8 mouse cellular contexts compared by ENCODE assay signal in genomic region chr11:58954420-58955142, GRCm38 (mm10). TPM values are rescaled to one million over a fixed set of nuclear protein-coding genes. Genes with fewer than 3 reads are reported as not detected.
DNase-seq lines count a peak whose midpoint lies in the region; ATAC-seq and TF ChIP-seq lines count a peak whose summit lies in the region.

Hist3h2a (plus strand) TSS chr11:58954685.
Trim17 (plus strand) TSS chr11:58954685.

- ATAC-seq in erythroid progenitor cell, adult 5-6 weeks (replicated peaks; ENCODE audit: low FRiP score, poor library complexity, severe bottlenecking), result peak; percentile 72
- peak; percentile 94 for ATAC-seq in heart, embryonic 12.5 days (ENCODE audit: insufficient number of reproducible peaks, low FRiP score)
- ATAC-seq in kidney, postnatal 0 days (replicated peaks; ENCODE audit: low FRiP score, low read depth), result peak; percentile 92
- ATAC-seq in liver, embryonic 11.5 days (replicated peaks; ENCODE audit: low FRiP score), result peak; percentile 88
- ATAC-seq in stomach, embryonic 14.5 days (ENCODE audit: insufficient number of reproducible peaks, insufficient read depth, low FRiP score, low read depth), result peak; percentile 93

- peak within 1 kb of the TSS; percentile 95 for H3K4me2 ChIP-seq in heart, embryonic 12.5 days
- H3K4me2 ChIP-seq in kidney, postnatal 0 days (ENCODE audit: low read length), result peak within 1 kb of the TSS; percentile 66
- H3K4me2 ChIP-seq in liver, embryonic 11.5 days, result peak within 1 kb of the TSS; percentile 97
- peak within 1 kb of the TSS; percentile 93 for H3K4me2 ChIP-seq in stomach, embryonic 14.5 days (replicated peaks; ENCODE audit: low read depth, low read length)

- WGBS in heart, embryonic 12.5 days, result under 1% methylated on average over 49 of the region's 49 CpGs
- WGBS in kidney, postnatal 0 days, result under 1% methylated on average over 49 of the region's 49 CpGs
- under 1% methylated on average over 49 of the region's 49 CpGs for WGBS in liver, embryonic 11.5 days
- WGBS in stomach, embryonic 14.5 days, result under 1% methylated on average over 49 of the region's 49 CpGs

- peak within 1 kb of the TSS; percentile 98 for H3K27ac ChIP-seq in heart, embryonic 12.5 days (ENCODE audit: poor library complexity, severe bottlenecking)
- peak within 1 kb of the TSS; percentile 97 for H3K27ac ChIP-seq in kidney, postnatal 0 days
- peak within 1 kb of the TSS; percentile 100 for H3K27ac ChIP-seq in liver, embryonic 11.5 days (ENCODE audit: low read depth, low read length)
- H3K27ac ChIP-seq in stomach, embryonic 14.5 days (ENCODE audit: low read length), result peak within 1 kb of the TSS; percentile 97

- TF ChIP-seq CTCF in kidney, postnatal 0 days (IDR thresholded peaks at IDR 0.05; ENCODE audit: low read depth), result peak; percentile 66

- peaks cover 16% of the 10 kb centered on the region for H3K27me3 ChIP-seq in heart, embryonic 12.5 days (replicated peaks)
- no peaks in the 10 kb centered on the region; the same call in 1 of the 2 replicates for H3K27me3 ChIP-seq in kidney, postnatal 0 days (ENCODE audit: insufficient read depth, low read length)
- H3K27me3 ChIP-seq in liver, embryonic 11.5 days (replicated peaks; ENCODE audit: control insufficient read depth, insufficient read depth, low read length), result peaks cover 15% of the 10 kb centered on the region
- H3K27me3 ChIP-seq in stomach, embryonic 14.5 days (ENCODE audit: control insufficient read depth, insufficient read depth, low read length), result no peaks in the 10 kb centered on the region

- peaks cover 36% of the 10 kb centered on the region for H3K4me1 ChIP-seq in heart, embryonic 12.5 days (replicated peaks)
- H3K4me1 ChIP-seq in kidney, postnatal 0 days (replicated peaks; ENCODE audit: insufficient read depth, low read length), result peaks cover 10% of the 10 kb centered on the region; the same call in 1 of the 2 replicates
- H3K4me1 ChIP-seq in liver, embryonic 11.5 days (replicated peaks; ENCODE audit: control insufficient read depth, insufficient read depth, low read length), result peaks cover 25% of the 10 kb centered on the region
- peaks cover 16% of the 10 kb centered on the region for H3K4me1 ChIP-seq in stomach, embryonic 14.5 days (ENCODE audit: control insufficient read depth, insufficient read depth, low read length)

- H3K36me3 ChIP-seq in heart, embryonic 12.5 days, result peaks cover 20% of the 10 kb centered on the region
- no peaks in the 10 kb centered on the region for H3K36me3 ChIP-seq in kidney, postnatal 0 days (ENCODE audit: insufficient read depth, low read length)
- no peaks in the 10 kb centered on the region; the same call in 1 of the 2 replicates for H3K36me3 ChIP-seq in liver, embryonic 11.5 days (ENCODE audit: control insufficient read depth, insufficient read depth, low read length)
- H3K36me3 ChIP-seq in stomach, embryonic 14.5 days (ENCODE audit: control insufficient read depth, insufficient read depth, low read length), result peaks cover 4% of the 10 kb centered on the region

- H3K9me3 ChIP-seq in heart, embryonic 12.5 days (replicated peaks), result no peaks in the 10 kb centered on the region
- no peaks in the 10 kb centered on the region for H3K9me3 ChIP-seq in kidney, postnatal 0 days (replicated peaks; ENCODE audit: low read length)
- H3K9me3 ChIP-seq in liver, embryonic 11.5 days (ENCODE audit: control insufficient read depth, low read length), result no peaks in the 10 kb centered on the region
- no peaks in the 10 kb centered on the region for H3K9me3 ChIP-seq in stomach, embryonic 14.5 days (ENCODE audit: control insufficient read depth, low read depth, low read length)

- DNase-seq in CD4-positive helper T cell, adult 2 months (ENCODE audit: low read depth, low spot score), result peak; percentile 96
- peak; percentile 99 for DNase-seq in brain, embryonic 18.5 days (ENCODE audit: low read depth, low spot score)
- DNase-seq in kidney, postnatal 0 days (ENCODE audit: low spot score), result peak; percentile 99
- DNase-seq in liver, embryonic 11.5 days (ENCODE audit: low spot score), result peak; percentile 83
- DNase-seq in naive thymus-derived CD4-positive, alpha-beta T cell, adult 2 months (ENCODE audit: low read depth), result peak; percentile 95

- peak within 1 kb of the TSS; percentile 97 for H3K9ac ChIP-seq in heart, embryonic 12.5 days
- H3K9ac ChIP-seq in kidney, postnatal 0 days (ENCODE audit: low read depth, low read length), result peak within 1 kb of the TSS; percentile 87
- H3K9ac ChIP-seq in liver, embryonic 11.5 days (ENCODE audit: low read depth, low read length), result peak within 1 kb of the TSS; percentile 99
- peak within 1 kb of the TSS; percentile 94 for H3K9ac ChIP-seq in stomach, embryonic 14.5 days (replicated peaks; ENCODE audit: low read depth, low read length)

- peak within 1 kb of the TSS; percentile 93 for H3K4me3 ChIP-seq in heart, embryonic 12.5 days
- peak within 1 kb of the TSS; percentile 76 for H3K4me3 ChIP-seq in kidney, postnatal 0 days (replicated peaks; ENCODE audit: low read depth, low read length)
- peak within 1 kb of the TSS; percentile 91 for H3K4me3 ChIP-seq in liver, embryonic 11.5 days (ENCODE audit: low read depth, low read length)
- peak within 1 kb of the TSS; percentile 59 for H3K4me3 ChIP-seq in stomach, embryonic 14.5 days (ENCODE audit: low read depth, low read length)

RNA-seq across cellular contexts. Expression of gene Hist3h2a, which starts in this region (rescaled TPM):
- total RNA-seq in erythroid progenitor cell, adult 5-6 weeks (2015; ENCODE audit: low replicate concordance), result 186 and 192 TPM in 2 replicates
- 1,299 and 1,489 TPM in 2 replicates for total RNA-seq in erythroid progenitor cell, adult 5-6 weeks (2017; ENCODE audit: low replicate concordance)
- polyA plus RNA-seq in heart, embryonic 12.5 days (2016; fragmentation: Nextera tagmentation; extraction: Ambion mirVana), result 26.5 and 28.4 TPM in 2 replicates
- 40.9 and 41.2 TPM in 2 replicates for polyA plus RNA-seq in kidney, postnatal 0 days (2015; fragmentation: Nextera tagmentation; extraction: Ambion mirVana)
- 12.0 and 14.5 TPM in 2 replicates for polyA plus RNA-seq in liver, embryonic 11.5 days (2014; fragmentation: Nextera tagmentation; extraction: Ambion mirVana)
- polyA plus RNA-seq in stomach, embryonic 14.5 days (2014; fragmentation: Nextera tagmentation; extraction: Ambion mirVana), result 32.4 and 33.9 TPM in 2 replicates

RNA-seq across cellular contexts. Expression of gene Trim17, which starts in this region (rescaled TPM):
- total RNA-seq in erythroid progenitor cell, adult 5-6 weeks (2015; ENCODE audit: low replicate concordance), result 0.36 and 0.84 TPM in 2 replicates
- total RNA-seq in erythroid progenitor cell, adult 5-6 weeks (2017; ENCODE audit: low replicate concordance), result 1.2 TPM in 2 replicates
- 1.1 and 1.5 TPM in 2 replicates for polyA plus RNA-seq in heart, embryonic 12.5 days (2016; fragmentation: Nextera tagmentation; extraction: Ambion mirVana)
- polyA plus RNA-seq in kidney, postnatal 0 days (2015; fragmentation: Nextera tagmentation; extraction: Ambion mirVana), result 0.32 and 0.37 TPM in 2 replicates
- 0.23 and 0.38 TPM in 2 replicates for polyA plus RNA-seq in liver, embryonic 11.5 days (2014; fragmentation: Nextera tagmentation; extraction: Ambion mirVana)
- polyA plus RNA-seq in stomach, embryonic 14.5 days (2014; fragmentation: Nextera tagmentation; extraction: Ambion mirVana), result 0.20 and 0.62 TPM in 2 replicates

Comparison
In these comparisons a context has a peak if more than half of its experiments do, and no peak if none do; other contexts are left out.
1. Peak in every context shown above with its lines: DNase-seq, ATAC-seq, H3K4me3 ChIP-seq and H3K27ac ChIP-seq.